In genomic region chr4:106327436-106327835, GRCm38 (mm10) we compare ENCODE assay signal across 13 mouse cellular contexts. TPM values are rescaled to one million over a fixed set of nuclear protein-coding genes. Genes with fewer than 3 reads are reported as not detected.
DNase-seq lines count a peak whose midpoint lies in the region; ATAC-seq lines count a peak whose summit lies in the region.
"Had no signal": no experiment of that assay in that cellular context is flagged by ENCODE, and none has a peak within 500 bp of the region (broad histone marks: within the 10 kb centered on the region; RNA-seq: fewer than 3 reads in every experiment).

No protein-coding gene starts in this region.

- 33% methylated on average over 5 of the region's 5 CpGs for WGBS in heart, embryonic 16.5 days

- peak overlapping the region; percentile 59 for H3K27ac ChIP-seq in heart, embryonic 16.5 days (ENCODE audit: low read length)
- H3K27ac ChIP-seq: limb, embryonic 13.5 days; macrophage had no signal

- no peaks in the 10 kb centered on the region for H3K36me3 ChIP-seq in heart, embryonic 16.5 days (ENCODE audit: control insufficient read depth, insufficient read depth)
- H3K36me3 ChIP-seq: limb, embryonic 13.5 days had no signal

- no peak overlapping the region for H3K9ac ChIP-seq in heart, embryonic 16.5 days (ENCODE audit: low read length)
- H3K9ac ChIP-seq: limb, embryonic 13.5 days had no signal

- no peaks in the 10 kb centered on the region for H3K9me3 ChIP-seq in heart, embryonic 16.5 days (replicated peaks; ENCODE audit: control insufficient read depth, low read length)
- H3K9me3 ChIP-seq: limb, embryonic 13.5 days had no signal

- H3K4me2 ChIP-seq in heart, embryonic 16.5 days (ENCODE audit: low read depth, low read length): no peak overlapping the region
- H3K4me2 ChIP-seq: limb, embryonic 13.5 days had no signal

- 0 out of 2 replicates have a peak, but pooled peaks have one; percentile 14 for ATAC-seq in heart, embryonic 16.5 days (replicated peaks; ENCODE audit: extremely low read depth, insufficient read depth, low FRiP score)
- peak; percentile 90 for ATAC-seq in megakaryocyte progenitor cell, adult 5-6 weeks (replicated peaks; ENCODE audit: poor library complexity)

- H3K4me3 ChIP-seq in heart, embryonic 16.5 days (ENCODE audit: low read length): no peak overlapping the region
- H3K4me3 ChIP-seq: limb, embryonic 13.5 days had no signal

- H3K4me1 ChIP-seq in heart, embryonic 16.5 days (ENCODE audit: control insufficient read depth, insufficient read depth, low read length): peaks cover 20% of the 10 kb centered on the region
- H3K4me1 ChIP-seq: limb, embryonic 13.5 days had no signal

- H3K27me3 ChIP-seq in heart, embryonic 16.5 days (ENCODE audit: control insufficient read depth, insufficient read depth, low read length): no peaks in the 10 kb centered on the region
- H3K27me3 ChIP-seq: limb, embryonic 13.5 days had no signal

- DNase-seq in heart, adult 9 months (ENCODE audit: low spot score in 2 of 2): no peak
- peak; percentile 69 for DNase-seq in c-Kit-positive CD71-positive TER-119-negative erythroid progenitor cells, embryonic 14.5 days (ENCODE audit: low read depth)
- DNase-seq in liver: peak; percentile 87
- DNase-seq in cerebellum, adult 11-12 months: no peak
- no peak for DNase-seq in embryo, embryonic 10.5 days (ENCODE audit: low spot score)
- no peak for DNase-seq in lung, postnatal 4 days
- DNase-seq: embryo, embryonic 11 days; kidney, postnatal 36 days; right cerebral cortex, postnatal 25 days had no signal

RNA-seq across cellular contexts. Expression of gene Usp24, which starts 11.4 kb away (rescaled TPM):
- 5.5 and 7.0 TPM in 2 replicates for polyA plus RNA-seq in heart, embryonic 16.5 days (2015; fragmentation: Nextera tagmentation; extraction: Ambion mirVana)
- total RNA-seq in megakaryocyte progenitor cell, adult 5-6 weeks (2015): 28.6 and 38.1 TPM in 2 replicates
- 30.9 and 41.6 TPM in 2 replicates for total RNA-seq in megakaryocyte progenitor cell, adult 5-6 weeks (2017)

Comparison
In these comparisons a context has a peak if more than half of its experiments do, and no peak if none do; other contexts are left out.
1. DNase-seq: peak in c-Kit-positive CD71-positive TER-119-negative erythroid progenitor cells, embryonic 14.5 days (single experiment) and liver (single experiment); none in heart, adult 9 months (0 of 2), cerebellum, adult 11-12 months (single experiment), embryo, embryonic 10.5 days (single experiment) and lung, postnatal 4 days (0 of 2).